Mouse (Mus musculus) gastrocnemius, postnatal 4 days (tissue): ENCODE measurements around the gene Srebf2. TPM values are rescaled to one million over a fixed set of nuclear protein-coding genes. Genes with fewer than 3 reads are reported as not detected.

Source experiments
- DNase-seq, 2 experiments: peaks; one replicate each; pipeline ENCODE4 v3.0.0; 2021 to 2022; ENCODE audit warnings: low spot score in 2 of 2, mixed read lengths in 2 of 2
- total RNA-seq, 2 experiments: library from RNA; stranded (reverse); gene quantifications; 2 replicates each; pipeline ENCODE4 v1.2.3; 2021

Srebf2 gene
- total RNA-seq, 2 experiments from 2014 or later: 77.9 to 96.4 TPM

DNA sequence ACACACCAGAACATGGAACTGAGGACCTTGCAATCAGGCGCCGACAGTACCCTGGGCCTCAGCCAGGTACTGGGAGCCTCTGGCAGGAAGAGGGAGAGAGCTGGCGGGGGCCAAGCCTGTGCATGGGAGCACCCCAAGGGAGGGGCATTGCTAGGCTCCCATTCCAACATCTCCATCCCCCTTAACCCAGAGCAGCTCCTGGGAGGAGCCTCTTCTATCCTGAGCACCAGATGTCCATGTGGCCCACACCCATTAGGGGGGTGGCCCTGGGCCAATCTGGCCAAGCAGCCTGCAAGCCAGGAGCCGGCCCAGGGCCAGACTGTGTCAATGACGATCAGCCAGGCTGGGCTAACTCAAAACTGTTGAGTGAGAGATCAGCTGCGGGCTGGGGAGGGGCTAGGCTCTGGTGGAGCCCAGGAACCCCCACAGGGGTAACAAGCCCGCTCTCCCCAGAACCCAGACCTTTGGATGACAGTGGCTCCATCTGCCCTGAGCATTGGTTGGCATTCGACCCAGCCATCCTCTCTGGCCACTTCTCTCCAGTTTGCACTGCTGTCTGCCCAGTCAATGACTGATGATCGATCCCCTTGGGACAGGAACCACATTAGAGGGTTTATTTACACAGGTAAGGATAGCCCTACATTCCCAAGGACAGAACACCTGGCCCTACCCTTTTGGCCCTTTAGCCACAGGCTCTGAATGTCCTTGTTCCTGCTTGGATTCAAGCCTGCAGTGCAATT lies 59.6 kb downstream of the Srebf2 start:
- DNase-seq: peak; percentile 83 to 88

DNA sequence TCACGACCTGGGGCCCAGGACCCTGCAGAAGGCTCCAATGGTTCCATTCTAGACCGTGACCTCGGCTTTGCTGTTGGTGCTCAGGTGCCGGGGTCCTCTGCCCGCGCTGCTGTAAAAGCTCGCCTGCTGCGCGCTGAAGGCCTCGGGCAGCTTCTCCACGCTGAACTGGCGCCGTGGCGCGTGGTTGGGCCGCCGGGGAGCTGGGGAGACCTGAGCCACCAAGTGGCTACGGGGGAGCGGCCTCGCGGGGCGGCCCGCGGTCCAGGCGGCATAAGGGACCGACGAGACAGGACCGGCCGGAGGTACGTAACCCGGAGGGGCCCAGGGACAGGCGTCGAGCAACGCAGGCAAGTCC lies 60.1 kb downstream of the Srebf2 start:
- no peak for DNase-seq

DNA sequence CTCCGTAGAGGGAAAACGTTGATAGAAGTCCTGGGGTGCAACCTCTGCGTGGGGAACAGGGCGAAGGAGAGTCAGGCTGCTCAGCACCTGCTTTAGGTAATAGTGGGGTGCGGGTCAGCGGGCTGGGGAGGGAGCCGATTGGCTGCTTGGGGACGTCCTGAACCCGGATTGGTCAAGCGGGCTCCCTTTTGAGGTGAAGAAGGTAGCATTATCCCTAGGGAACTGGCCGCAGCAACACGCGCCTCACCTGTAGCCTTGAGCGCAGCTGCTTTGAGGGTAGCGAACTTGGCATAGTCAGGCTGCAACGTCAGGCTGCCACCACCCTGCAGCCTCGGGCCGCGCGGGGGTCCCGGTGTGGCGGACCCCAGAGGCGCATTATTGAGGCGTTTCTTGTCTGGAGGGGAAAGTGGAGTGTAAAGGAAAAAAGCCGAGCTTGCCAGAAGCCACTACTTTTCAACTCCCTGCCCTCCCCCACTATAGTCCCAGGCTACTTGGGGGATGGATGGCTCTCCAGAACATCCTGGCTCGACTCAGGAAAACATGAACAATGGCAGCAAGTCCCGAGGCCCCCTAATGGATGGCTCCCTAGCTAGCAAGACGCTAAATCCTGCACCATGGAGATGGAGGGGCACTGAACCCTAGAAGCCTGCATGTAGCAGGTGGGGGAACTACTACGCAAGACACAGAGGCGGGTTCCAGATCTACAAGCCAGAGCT lies 60.7 kb downstream of the Srebf2 start:
- DNase-seq: no peak

DNA sequence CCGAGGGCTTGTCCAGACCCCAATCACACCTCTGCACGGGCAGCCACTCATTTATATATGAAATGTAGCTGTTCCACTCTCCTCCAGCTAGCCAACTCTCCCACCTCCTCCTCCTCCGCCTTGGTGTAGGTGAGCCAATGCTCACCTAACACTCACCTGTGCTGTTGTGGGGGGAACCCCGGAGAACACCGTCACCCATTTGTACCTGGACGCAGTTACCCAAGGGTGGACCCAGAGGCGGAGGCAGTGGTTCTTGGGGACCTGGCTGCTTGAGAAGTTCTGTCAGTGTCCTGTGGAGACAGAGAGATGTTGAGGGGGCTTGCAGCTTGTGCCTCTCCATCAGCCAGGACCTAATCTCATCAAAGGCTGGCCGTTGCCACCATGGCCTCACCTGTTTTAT lies 61.3 kb downstream of the Srebf2 start:
- no peak for DNase-seq

DNA sequence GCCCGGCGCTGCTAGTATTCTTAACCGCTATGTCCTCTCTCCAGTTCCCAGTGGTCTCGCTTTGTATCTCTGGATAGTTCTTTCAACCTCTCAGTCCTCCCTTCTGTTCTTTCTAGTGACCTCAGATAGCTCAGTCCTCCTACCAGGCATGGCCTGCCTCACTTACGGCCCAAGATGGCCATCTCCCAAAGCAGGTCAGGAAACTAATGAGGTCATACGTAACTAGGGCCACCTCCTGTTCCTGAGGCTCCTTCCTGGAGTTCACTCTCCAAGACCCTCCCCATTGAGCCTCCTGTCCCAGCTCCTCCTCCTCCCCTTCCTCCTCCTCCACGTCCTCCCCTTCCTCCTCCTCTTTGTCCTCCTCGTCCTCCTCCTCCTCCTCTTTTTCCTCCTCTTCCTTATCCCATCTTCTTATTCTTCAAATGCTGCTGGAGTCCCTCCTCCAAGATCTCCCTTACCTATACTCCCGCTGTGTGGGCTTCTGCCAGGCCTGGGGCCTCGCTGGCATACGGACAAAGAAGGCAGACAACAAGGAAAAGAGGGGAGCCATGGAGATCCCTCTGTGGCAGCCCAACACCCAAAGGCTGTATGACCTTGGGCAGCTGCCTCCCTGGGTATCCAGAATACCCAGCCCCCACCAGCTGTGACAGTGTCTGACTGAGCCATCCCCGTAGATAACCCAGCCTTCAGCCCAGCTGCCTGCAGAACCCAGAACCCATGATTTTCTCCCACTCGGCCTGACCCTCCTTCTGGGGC lies 62.5 kb downstream of the Srebf2 start:
- no peak for DNase-seq

DNA sequence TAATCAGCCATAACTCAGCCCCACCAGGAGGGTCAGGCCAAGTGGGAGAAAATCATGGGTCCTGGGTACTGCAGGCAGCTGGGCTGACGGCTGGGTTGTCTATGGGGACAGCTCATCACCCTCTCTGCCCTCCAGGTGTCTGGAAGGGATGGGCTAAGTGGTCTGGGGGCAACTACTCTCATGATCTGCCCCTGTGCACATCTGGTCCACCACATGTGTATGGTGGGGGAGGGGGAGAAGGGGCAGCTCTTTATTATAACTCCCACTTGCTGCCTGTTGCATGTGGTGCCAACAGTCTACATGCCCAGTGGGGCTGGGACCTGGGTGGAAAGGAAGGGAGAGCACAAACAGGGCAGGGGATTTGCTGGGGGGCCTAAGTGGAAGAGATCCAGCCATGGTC lies 63.8 kb downstream of the Srebf2 start:
- DNase-seq: no peak

DNA sequence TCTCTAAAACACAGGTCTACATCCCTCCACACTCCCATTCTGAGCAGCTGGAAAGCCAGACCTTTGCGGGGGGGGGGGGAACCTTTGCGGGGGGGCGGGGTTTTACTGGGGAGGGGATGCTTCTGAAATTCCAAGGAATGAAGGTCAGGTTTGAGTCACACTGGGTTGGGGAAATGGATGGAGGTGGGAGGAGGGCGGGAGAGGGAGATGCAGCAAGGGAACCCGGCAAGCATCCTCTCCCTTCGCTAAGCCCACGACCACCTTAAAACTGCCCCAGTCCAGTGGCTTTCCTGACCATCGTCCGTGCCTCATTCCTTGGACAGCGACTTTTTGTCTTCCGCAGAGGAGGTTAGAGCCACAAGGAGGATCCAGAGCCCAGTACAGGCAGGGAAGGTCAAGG lies 64.3 kb downstream of the Srebf2 start:
- DNase-seq: no peak

DNA sequence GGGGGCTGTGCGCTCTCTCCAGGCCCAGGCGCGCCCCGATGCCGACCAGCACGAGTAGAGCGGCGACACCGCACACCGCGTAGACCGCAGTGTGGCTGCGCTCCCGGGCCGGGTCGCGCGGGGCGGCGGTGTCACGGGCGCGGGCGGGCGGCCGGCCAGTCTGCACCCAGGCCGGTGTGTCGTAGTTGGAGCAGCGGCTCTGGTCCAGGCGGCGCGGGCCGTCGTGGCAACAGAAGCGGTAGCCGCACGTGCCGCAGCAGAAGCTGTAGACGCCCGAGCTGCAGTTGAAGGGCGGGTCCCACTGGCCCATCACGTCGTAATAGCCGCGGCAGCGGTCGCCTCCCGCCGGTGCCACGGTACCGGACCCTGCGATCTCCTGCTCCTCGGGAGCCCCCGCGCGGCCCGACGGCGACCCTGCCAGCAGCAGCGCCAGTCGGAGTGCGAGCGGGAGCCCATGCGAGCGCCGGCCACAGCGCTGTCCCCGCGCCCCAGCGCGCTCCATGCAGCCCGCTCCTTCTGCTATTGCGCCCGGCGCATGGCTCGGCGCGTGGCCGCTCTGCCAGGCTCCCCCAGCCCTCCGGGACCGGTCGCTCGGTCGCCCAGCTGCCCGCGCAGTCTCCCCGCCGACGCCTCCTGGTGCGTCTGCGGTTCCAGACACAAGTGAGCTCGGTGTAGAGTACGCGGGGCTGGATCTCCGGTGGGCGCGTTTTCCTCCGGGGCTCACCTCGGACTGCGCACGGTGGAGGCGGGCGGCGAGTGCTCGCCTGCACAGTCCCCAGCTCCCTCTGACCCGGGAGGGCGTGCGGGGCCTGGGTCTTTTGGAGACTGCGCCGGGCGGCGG lies 65.2 kb downstream of the Srebf2 start:
- DNase-seq: no peak

DNA sequence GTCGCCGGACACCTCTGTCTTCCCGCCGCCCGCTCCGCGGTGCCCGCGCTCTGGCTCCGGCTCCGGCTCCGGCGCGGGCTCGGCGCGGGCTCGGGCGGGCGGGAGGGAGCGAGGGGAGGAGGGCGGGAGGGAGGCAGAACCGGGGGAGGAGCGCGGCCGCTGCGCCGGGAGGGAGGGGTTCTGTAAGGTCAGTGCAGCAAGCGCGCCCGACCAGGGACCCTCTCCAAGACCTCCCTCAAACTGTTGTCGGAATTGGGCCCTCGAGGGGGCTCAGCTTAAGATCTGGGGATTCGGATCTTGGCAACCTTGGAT lies 65.7 kb downstream of the Srebf2 start, which contains the start of gene Shisa8:
Gene Shisa8, minus strand, starts transcription at position 64 of the 312 bp plus-strand sequence.
- DNase-seq: no peak

DNA sequence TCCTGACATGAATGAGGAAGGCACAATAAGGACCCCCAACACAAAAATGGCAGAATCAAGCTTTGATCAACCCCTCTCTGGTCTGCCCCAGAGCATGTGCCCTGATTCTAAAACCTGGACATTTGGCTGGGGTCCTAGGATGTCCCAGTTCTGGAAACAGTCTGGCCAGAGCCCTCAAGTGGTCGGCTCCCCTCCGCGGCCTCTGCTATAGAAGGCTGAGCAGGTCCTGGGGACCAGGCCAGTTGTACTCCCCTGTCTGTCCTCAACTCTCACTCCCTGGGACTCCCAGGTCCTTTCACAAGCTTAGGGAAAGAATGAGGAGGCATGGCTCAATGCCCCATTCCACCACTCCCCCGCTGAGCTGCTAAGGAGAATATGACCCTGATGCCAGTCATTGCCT lies 66.2 kb downstream of the Srebf2 start:
- no peak for DNase-seq

DNA sequence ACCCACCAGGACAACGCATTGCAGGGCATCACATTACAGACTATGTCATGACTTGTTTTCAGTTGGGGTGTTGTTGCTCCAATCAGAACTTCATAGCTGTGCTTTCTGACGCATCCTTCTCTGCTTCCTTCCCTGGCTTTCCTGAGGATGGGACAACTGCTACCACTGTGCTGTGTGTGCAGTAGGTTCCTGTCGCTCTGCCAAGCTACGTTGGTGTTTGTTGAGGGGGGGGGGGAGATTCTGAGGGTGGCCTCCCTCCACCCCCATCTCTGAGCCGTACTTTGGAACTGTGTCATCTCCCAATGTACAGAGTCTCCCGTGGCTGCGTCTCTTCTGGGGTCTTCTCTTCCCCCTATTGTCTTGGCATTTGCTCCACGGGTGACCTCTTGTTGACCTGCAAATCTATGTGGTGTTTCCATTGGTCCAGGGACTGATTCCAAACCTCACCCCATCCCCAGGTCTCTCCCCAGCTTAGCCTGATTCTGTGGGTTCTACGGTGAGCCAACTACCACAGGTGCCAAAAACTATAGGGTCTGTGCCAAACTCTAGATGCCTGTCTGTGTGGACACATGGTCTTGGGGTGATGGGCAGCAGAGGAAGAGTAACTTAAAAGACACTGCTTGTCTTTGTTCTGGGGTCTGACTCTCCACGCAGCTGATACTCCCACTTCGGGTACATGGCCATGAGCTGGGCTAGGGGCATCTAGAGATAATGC lies 68.5 kb downstream of the Srebf2 start:
- DNase-seq: no peak

DNA sequence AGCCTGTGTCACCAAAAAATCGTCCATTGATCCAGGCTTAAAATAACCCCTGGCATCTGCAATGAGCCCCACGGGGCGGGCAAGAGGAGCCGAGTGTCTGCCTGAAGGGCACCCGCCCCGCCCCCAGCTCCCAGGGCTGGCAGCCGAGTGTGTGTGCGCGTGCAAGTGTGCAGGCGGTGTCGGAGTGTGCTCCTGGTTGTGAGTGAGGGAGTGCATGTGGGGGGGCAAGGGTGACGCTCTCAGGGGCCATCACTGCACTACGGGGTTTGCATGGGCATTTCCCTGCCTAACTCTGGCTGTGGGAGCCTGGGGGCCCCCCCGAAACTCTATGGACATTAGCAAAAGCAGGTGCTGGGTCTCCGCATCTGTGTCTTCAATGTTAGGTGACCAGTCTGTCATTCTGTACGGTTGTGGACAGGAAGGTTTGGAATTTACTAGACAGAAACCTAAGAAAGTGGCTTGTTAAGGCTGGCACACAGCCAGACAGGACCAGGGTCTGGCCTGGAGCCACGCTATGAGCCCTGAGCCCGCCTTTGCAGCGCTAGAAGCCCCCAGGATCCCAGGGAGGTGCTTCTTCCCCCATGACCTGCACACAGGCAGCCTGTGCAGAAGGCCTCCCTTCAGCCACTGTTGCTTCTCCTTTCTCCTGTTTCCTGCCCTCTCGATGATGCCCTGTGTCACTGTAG lies 69.3 kb downstream of the Srebf2 start:
- no peak for DNase-seq

DNA sequence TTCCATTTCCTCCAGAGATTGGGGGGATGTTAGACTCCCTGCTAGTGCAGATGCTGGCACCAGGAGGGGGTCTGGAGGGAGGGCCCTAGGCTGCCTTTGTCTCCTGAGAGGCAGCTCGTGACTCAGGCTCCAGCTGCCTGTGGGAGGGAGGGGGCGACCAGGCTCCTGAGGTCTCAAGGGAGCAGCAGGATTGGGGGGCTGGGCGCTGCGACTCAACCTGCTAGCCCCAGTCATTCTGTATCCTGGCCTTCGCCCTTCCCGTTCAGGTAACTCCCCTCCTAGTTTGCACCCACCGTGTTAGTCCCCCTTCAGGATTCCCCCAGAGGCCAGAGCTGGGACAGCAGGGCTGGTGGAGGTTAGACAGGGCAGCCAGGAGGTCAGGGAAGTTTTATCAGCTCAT lies 70.1 kb downstream of the Srebf2 start:
- no peak for DNase-seq

DNA sequence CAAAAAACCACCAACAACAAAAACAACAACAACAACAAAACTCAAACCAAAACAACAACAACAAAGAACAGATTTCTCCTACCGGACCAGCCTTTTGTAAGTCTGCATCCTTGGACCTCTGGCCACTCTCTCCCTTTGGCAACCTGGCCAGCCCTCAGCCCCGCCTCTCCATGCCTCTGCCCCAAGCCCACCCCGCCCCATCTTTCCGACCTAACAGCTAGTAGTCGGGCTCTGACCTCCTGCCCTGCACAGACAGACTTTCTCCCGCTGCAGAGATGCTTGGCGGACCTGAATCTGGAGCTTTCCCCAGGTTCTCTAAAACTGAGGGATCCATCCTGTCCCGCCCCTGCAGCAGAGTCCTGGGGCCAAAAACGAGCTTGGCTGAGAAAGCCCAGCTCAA lies 71.0 kb downstream of the Srebf2 start:
- DNase-seq: no peak

DNA sequence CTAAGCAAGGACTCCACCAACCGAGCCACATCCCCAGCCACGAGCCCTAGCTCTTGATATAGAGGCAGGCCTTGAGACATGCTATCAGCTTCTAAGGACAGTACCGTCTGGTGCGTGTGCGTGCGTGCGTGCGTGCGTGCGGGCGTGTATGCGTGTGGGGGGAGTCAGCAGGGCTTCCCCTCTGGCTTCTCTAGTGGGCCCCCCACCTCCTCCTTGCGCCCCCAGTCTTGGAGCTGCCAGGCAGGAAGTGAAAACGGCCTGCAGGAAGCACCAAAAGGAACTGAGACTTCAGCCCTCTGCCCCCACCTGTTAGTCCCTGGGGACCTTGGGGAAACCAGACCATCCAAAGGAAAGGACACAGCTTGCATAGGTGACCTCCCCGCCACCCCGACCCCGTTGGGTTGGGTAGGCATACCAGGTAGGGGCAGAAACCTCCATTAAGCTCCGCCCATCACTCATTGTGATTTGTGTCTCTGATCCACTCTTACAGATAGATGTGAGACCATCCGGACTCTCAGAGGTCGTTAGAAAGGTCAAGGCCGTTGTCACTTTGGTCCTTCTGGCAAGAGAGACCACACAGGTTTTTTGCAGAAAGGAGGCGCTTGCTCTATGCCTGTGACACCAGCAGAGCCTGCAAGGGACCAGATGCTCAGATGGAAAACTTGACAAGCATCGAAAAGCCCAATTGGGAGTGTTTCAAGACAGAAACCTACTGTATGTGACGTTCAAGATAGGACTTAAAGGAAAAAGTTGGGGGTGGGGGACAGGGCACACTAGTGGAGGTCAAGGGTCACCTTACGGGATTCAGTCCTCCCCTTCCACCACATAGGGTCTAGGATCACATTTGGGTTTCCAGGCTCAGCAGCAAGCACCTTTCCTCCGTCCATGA lies 72.0 kb downstream of the Srebf2 start:
- DNase-seq: no peak

DNA sequence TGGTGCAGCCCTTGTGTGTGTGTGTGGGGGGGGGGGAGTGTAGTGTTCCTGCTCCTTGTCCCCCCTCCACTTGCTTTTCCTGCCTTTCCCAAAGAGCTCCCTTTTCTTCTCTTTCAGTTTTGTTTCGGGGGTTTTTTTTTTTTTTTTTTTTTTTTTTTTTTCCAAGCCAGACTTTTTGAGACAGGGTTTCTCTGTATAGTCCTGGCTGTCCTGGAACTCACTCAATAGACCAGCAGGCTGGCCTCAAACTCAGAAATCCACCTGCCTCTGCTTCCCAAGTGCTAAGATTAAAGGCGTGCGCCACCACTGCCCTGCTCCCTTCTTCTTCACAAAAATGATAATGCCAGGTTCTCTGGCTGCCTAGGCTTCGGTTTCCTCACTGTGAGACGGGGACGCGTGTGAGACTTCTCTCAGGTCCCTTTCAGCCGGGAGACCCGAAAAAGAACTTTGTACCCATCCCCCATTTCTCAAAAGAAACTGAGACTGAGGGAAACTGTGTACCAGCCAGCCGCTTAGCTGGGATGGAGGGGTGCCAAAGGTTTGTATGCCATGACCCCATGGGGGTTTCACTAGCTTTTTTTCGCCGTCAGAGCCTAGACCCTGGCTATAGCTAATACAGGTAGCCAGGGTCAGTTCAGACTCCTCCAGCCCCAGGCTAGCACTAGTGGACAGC lies 73.2 kb downstream of the Srebf2 start:
- DNase-seq: no peak

DNA sequence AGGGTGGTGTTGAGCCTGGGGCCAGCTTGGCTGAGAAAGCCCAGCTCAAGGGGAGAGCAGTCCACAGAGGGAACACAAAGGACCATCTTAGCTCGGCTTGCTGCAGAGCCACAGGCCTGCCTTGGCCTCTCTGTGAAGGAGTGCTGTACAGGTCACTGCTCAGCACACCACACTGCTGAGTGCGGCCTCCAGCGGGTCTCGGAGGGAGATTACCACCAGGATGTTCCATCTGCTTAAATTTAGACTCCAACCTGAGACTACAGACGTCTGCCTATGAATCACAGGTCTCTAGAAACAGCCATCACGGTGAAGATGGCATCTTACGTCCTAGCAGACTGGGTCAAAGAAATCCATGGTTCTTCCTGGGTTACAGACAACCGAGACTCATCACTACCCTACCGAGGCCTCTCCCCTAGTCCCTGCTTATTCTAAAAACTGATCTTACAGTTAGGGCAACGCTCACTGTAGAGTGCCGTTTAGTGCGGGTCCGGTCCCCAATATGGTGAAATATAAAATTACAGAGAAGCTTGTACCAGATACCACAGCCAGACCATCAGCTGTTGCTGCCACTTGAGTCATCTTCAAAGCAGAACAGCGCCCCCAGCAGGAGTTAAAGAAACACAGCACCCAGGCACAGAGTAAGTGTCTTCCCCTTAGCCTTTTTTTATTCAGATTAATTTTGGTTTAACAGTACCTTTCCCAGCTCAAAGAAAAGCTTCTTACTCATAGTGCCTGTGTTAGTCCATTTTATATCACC lies 74.3 kb downstream of the Srebf2 start:
- no peak for DNase-seq

DNA sequence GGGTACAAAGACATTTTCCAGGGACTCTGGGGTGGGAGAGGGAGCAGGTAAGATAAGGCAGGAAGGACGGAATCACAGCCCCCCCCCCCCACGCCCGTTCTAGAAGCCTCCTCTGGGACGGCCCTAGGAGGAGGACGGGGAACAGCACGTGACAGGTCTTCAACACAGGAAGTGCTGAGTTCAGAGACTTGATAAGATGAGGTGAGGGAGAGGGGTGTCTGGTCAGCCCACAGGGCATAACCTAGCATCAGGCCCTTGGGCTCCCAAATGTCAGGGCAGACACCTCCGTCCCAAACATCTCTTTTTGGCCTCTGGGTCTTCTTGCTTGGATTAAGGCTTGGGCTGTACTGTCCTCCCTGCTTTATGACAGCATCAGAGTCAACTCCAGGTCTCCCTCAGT lies 76.3 kb downstream of the Srebf2 start:
- DNase-seq: no peak
